Mouse (Mus musculus) ES-E14 (cell line): ENCODE results near the gene Ttll13.

ENCODE experiments used
- CHD2 ChIP-seq: IDR thresholded peaks from 2 replicates; pipeline ENCODE4 v1.6.1; 2014; ENCODE audit warnings: mild to moderate bottlenecking, low read depth, low read length, inconsistent platforms
- MAFK ChIP-seq: IDR thresholded peaks from 2 replicates; pipeline ENCODE4 v1.6.1; 2014; ENCODE audit warnings: mild to moderate bottlenecking, low read depth, low read length, inconsistent platforms; ENCODE audit not compliant: insufficient read depth
- ZC3H11A ChIP-seq: IDR thresholded peaks from 2 replicates; pipeline ENCODE4 v1.6.1; 2012; ENCODE audit warnings: low read depth, mild to moderate bottlenecking, inconsistent platforms, low read length, borderline replicate concordance

GRCm38 (mm10) chr7:80246859-80247258 is 683 bp downstream of the Ttll13 start:
- no peak for TF ChIP-seq CHD2
- no peak for TF ChIP-seq ZC3H11A
- TF ChIP-seq MAFK = no peak
